Mouse (Mus musculus): ENCODE measurements at regions not wholly inside any gene's neighbourhood (a gene's known extent, or its start where the extent isn't known, plus 50 kb on each side); places are given as distances from the start of the nearest gene placed in this dataset.

DNA sequence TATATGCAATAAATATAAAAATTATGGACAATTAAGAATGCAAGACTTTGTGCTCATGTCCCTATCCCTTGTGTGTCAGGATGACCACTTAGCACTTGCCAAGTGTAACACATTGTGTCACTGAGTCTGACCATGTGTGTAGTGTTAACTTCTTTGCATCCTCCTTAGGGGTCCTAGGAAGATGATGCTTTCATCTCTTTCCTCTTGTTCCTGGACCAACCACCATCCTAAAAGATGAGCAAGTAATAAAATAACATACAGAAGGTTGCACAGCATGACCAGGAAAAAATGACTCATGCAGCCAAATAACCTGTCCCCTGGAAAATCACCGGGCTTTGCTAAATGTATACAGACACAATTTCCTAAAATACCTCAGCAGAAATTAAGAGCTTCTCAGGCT lies 121.1 kb upstream of the Kcnip4 start:
- no peak for ATAC-seq (replicated peaks; ENCODE audit: poor library complexity)

- ATAC-seq (replicated peaks; ENCODE audit: poor library complexity), result no peak
Measured at GRCm38 (mm10) chr5:49644606-49645005, 119.9 kb upstream of the Kcnip4 start.

DNA sequence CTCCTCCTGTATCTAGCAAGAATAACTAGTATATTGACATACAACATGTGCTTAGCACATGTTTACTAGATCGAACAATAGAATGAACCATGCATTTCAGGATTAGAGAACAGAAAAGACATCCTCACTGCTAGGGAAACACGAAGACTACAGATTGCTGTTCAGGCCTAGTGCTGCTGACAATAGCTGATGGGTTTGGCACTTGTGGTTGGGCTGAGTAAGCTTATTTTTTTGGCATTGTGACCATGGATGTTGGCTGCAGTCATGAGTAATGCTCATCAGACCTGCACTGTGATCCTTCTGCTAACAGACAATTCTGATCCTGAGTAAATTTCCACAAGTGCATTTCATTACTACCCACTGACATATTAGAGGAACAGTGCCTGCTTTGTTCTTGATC lies 117.7 kb upstream of the Kcnip4 start:
- no peak for ATAC-seq (replicated peaks; ENCODE audit: poor library complexity)

DNA sequence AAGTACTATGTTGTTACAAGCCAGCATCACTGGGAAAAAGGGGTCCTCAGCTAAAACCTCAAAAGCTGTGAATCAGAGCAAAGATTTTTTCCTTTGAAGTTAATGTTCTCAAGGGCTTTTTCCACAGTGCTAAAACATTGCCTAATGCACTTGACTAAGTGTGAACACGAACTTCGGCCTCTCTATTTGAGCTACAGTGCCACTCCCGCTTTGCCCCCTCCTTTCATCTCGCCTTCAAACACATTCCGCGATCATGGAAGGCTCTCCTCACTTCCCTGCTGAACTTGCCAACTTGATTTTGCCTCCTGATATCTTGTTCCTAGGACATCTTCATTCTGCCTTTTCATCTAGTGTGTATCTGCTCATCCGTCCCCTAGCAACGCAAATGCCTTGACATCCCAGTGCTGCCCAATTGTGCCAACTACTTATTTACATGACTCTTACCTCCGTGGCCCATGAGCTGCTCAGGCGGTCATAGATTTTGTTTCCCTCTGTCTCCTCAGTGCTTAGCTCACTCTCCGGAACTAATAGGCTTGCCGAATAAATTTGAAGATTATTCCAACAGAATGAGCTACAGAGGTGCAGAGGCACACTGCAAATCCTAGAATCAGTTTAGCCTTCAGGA lies 116.6 kb upstream of the Kcnip4 start:
- ATAC-seq (replicated peaks; ENCODE audit: poor library complexity), result no peak

DNA sequence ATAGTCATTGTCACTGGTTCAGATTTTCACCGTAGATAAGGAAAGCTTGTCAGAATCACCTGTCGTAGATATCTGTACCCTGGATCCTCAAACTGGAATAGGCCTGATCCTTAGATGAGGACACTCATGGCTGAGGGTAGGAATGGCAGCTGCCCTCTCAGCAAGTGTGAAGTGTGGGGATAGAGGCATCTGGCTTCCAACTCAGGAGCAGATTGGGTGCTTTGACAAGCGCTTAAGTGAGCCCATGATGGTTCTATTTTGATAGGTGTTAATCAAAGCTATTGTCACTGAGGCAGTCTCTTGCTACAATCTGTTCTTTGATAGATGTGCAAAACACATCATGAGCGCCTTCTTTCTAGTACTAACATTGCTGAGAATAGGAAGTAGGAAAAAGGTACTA lies 114.9 kb upstream of the Kcnip4 start:
- ATAC-seq (replicated peaks; ENCODE audit: poor library complexity), result no peak

DNA sequence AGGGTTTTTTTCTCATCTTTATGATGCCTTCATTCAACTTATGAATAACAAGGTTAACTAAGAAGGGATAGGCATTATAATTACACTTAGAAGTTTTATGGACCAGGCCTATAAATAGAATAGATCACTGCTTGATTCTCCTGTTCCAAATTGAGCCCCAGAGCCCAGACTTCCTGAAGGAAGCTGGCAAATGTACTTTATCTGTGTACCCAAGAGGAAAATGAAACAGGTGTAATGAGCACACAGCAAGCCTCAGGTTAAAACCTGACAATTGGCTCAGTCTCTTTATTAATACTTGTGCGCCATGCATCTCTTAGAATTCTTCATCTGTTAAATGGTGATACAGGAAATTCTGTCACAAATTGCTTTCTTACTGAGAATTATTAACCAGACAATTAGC lies 95.4 kb upstream of the Kcnip4 start:
- no peak for ATAC-seq (replicated peaks; ENCODE audit: poor library complexity)

- ATAC-seq (replicated peaks; ENCODE audit: poor library complexity), result no peak
Measured at GRCm38 (mm10) chr5:49606761-49607160, 82.1 kb upstream of the Kcnip4 start.

- ATAC-seq (replicated peaks; ENCODE audit: poor library complexity), result no peak
Measured at GRCm38 (mm10) chr5:49580777-49581176, 56.1 kb upstream of the Kcnip4 start.

- ATAC-seq (replicated peaks; ENCODE audit: poor library complexity), result no peak
Measured at GRCm38 (mm10) chr5:49575901-49576300, 51.2 kb upstream of the Kcnip4 start.

Data from megakaryocyte progenitor cell, adult 5-6 weeks (primary cell).